Mouse (Mus musculus) left cerebral cortex, adult 6 months (tissue): ENCODE data around the gene Hdac1. TPM values are rescaled to one million over a fixed set of nuclear protein-coding genes. Genes with fewer than 3 reads are reported as not detected.

ENCODE experiments used
- long read RNA-seq, 2 experiments: library from polyadenylated mRNA; unstranded; transcript quantifications; one replicate each; pipeline ENCODE4 v2.0.0; 2019 to 2020
- polyA plus RNA-seq: library from polyadenylated mRNA; unstranded; fragments of <200 nt; fragmentation: Nextera tagmentation; gene quantifications from 2 replicates; pipeline ENCODE4 v1.2.3, GENCODE M21; 2021

The Hdac1 gene
- polyA plus RNA-seq = 14.8 and 17.3 TPM in 2 replicates
- long read RNA-seq, experiment 1, transcript Hdac1-201 (14 exons, 2,038 nt) = major isoform, 60 of 106 reads
- long read RNA-seq, experiment 1, partial matches to known transcripts = 25 of 106 reads
- long read RNA-seq, experiment 1, other reads (novel, unspliced or antisense) = 21 of 106 reads
- long read RNA-seq, experiment 2, partial matches to known transcripts = 22 of 25 reads
- long read RNA-seq, experiment 2, other reads (novel, unspliced or antisense) = 1 of 25 reads

DNA sequence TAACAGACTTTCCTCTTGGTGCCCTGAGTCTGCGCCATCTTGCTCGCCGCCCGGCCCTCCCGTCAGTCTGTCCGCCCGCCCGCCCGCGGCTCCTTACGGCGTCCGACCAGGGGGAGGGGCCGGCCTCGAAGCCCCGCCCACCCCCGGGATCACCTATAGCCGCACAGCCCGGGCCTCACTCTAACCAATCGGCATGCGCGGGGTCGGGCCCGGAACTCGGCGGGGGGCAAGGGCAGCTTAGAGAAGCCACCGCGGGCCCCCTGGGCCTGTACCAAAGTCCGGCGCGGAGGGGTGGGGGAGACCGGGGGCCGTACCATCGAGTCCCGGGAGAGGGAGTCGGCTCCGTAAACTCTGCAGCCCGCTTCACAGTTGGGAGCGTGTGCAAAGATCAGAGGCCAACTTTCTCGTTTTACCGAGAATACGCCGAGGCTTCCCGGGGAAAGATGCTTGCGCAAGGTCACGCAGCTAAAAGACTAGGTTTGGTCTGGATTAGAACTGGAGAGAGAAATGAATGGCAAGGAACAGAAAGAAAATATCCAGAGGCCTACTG, at the start of gene Hdac1:
TSS of gene Hdac1 (minus strand) at position 122 of the 550 bp plus-strand sequence.

DNA sequence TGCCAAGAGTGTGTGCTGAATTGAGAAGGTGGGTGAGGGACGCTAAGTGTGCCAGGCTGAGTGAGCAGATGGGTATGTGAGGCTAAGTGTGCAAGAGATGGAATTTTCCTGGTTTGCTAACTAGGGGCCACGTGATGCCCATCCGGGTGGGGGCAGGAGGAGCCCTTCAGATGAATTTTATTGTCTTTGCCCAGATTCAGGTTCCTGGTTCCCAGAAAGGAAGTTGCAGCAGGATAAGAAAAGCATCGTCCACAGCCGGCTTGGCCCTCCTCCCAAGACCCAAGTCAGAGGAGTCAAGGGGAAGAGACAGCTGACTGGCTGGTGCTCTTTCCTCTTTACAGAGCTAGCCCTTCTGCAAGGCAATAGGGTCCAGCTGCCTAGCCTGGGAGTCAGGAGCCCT, 36.0 kb upstream of the Hdac1 start, which contains the start of gene Fam167b:
TSS of gene Fam167b (minus strand) at position 84 of the 400 bp plus-strand sequence.

DNA sequence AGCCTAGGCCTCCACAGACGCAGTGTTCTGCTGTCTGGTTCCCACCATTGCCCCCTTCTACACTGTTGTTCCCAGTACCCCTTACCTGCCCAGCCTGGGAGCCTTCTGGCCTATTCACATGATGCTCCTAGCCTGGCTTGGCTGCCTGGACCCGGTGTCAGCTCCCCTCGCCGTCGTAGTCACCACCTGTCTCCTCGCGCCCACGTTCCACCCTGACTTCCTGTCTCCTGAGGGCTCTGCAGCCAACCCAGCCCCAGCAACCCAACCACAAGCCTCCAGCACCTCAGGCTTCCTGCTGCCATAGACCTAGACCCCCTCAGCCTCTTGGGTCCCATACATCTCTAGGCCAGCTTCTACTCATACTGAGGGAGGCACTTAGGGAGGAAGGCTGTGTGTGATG, 30.9 kb upstream of the Hdac1 start, which contains the start of gene Lck:
TSS of gene Lck (minus strand) at position 212 of the 400 bp plus-strand sequence.

GRCm38 (mm10) chr4:129513086-129513767, 29.3 kb downstream of the Hdac1 start, which contains the start of gene Marcksl1:
Gene Marcksl1, plus strand, starts transcription at chr4:129513581.

DNA sequence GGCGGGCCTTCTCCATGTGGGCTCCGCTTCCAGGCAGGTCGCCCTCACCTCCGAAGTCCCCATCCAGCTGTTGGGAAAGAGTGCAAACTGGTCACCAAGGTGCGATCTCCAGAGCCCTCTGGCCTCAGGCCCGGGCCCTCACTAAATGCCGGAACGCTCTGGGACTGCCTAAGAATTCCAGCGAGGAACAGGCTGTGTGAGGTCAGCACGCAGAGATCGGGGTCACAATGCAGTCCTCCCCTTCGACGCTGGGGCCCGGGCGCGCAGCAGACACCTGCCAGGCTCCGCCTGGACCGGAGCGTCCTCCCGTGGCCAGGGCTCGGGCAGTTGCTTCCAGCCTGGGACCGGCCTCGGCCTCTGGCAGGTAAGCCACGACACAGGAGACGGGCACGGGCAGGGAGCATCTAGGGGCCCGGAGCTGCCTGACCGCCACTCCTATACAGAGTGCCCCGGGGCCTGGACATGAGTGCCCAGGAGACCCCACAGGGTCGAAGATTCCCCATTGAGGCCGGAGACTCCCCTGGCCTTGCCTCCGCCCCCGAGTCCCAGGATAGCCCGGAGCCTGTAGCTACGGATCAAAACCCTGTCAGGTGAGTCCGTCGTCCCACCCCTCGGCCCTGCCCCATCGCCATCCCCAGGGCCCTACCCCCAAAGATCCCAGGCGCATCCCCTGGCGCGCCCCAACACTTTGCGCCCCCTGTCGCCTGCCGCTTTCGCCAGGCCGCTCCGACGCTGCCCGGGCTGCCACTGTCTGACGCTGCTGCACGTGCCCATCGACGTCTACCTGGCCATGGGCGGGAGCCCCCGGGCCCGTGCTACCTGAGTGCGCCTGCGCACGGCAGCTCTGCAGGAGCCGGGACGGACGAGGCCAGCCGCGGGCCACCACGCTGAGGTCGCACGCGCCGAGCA, 51.3 kb downstream of the Hdac1 start, which contains the start of the genes Tssk3 and Fam229a:
TSS of gene Tssk3 (minus strand) at position 51 of the 909 bp plus-strand sequence.
TSS of gene Fam229a (plus strand) at position 219 of the 909 bp plus-strand sequence.

Other genes with a start within 250 kb of the Hdac1 start
- 53.9 and 54.9 TPM in 2 replicates for gene Rbbp4, start 207.3 kb downstream of the Hdac1 start, polyA plus RNA-seq
- 49.5 and 58.1 TPM in 2 replicates for gene Zbtb8os, start 207.0 kb downstream of the Hdac1 start, polyA plus RNA-seq
- 5.9 and 6.3 TPM in 2 replicates for gene Zbtb8a, start 164.6 kb downstream of the Hdac1 start, polyA plus RNA-seq
- 1.7 and 2.1 TPM in 2 replicates for gene Zbtb8b, start 101.9 kb downstream of the Hdac1 start, polyA plus RNA-seq
- gene Bsdc1, start 81.1 kb downstream of the Hdac1 start, polyA plus RNA-seq = 10.7 and 16.6 TPM in 2 replicates
- not detected in 2 replicates for gene Tssk3, start 51.7 kb downstream of the Hdac1 start, polyA plus RNA-seq
- gene Fam229a, start 51.5 kb downstream of the Hdac1 start, polyA plus RNA-seq = 0.79 and 1.7 TPM in 2 replicates
- gene Marcksl1, start 29.1 kb downstream of the Hdac1 start, polyA plus RNA-seq = 21.0 and 51.8 TPM in 2 replicates
- 1.9 and 2.3 TPM in 2 replicates for gene Lck, start 30.9 kb upstream of the Hdac1 start, polyA plus RNA-seq
- 1.2 and 2.0 TPM in 2 replicates for gene Fam167b, start 35.8 kb upstream of the Hdac1 start, polyA plus RNA-seq
- 253 and 304 TPM in 2 replicates for gene Eif3i, start 57.9 kb upstream of the Hdac1 start, polyA plus RNA-seq
- gene Tmem234, start 58.0 kb upstream of the Hdac1 start, polyA plus RNA-seq = 192 and 235 TPM in 2 replicates
- gene Dcdc2b, start 71.5 kb upstream of the Hdac1 start, polyA plus RNA-seq = 3.3 and 4.0 TPM in 2 replicates
- 28.3 and 34.4 TPM in 2 replicates for gene Iqcc, start 76.4 kb upstream of the Hdac1 start, polyA plus RNA-seq
- gene Ccdc28b, start 81.2 kb upstream of the Hdac1 start, polyA plus RNA-seq = 30.0 and 36.6 TPM in 2 replicates
- gene Txlna, start 98.4 kb upstream of the Hdac1 start, polyA plus RNA-seq = 15.0 and 16.5 TPM in 2 replicates
- gene Kpna6, start 130.1 kb upstream of the Hdac1 start, polyA plus RNA-seq = 8.9 and 10.7 TPM in 2 replicates
- 6.0 and 13.0 TPM in 2 replicates for gene Tmem39b, start 154.1 kb upstream of the Hdac1 start, polyA plus RNA-seq
- 22.8 and 56.9 TPM in 2 replicates for gene Khdrbs1, start 199.6 kb upstream of the Hdac1 start, polyA plus RNA-seq